8 mouse cellular contexts compared by ENCODE assay signal in the genomic region with DNA sequence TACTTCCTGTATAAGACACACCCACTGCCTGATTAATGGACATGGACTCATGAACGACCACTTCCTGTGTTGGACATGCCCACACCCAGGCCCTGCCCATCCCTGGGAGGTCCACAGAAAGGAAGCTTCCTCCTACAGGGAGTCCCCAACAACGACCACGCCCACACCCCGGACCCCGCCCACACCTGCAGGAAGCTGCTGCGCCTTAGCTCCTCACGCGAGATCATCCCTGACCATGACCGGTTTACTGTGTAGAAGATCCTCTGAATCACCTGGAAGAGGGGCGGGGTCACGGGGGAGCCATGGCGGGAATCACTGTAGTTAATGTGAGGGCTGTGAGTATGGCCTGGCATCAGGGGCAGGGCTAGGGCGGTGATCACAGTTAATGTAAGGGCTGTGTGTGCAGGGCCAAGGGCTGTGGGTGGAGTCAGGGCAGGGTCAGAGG. TPM values are rescaled to one million over a fixed set of nuclear protein-coding genes. Genes with fewer than 3 reads are reported as not detected.
A peak's percentile ranks its signal among the peaks of the same experiment; 100 is the strongest.
DNase-seq lines count a peak whose midpoint lies in the region; ATAC-seq lines count a peak whose summit lies in the region.

No protein-coding gene starts in this region.

- H3K9ac ChIP-seq in forebrain, embryonic 11.5 days (ENCODE audit: low read length) = no peak overlapping the region
- no peak overlapping the region for H3K9ac ChIP-seq in heart, embryonic 15.5 days
- no peak overlapping the region for H3K9ac ChIP-seq in stomach, embryonic 15.5 days

- H3K4me1 ChIP-seq in forebrain, embryonic 11.5 days (replicated peaks; ENCODE audit: control insufficient read depth, insufficient read depth, low read length) = no peaks in the 10 kb centered on the region
- no peaks in the 10 kb centered on the region for H3K4me1 ChIP-seq in forebrain, embryonic 10.5 days
- H3K4me1 ChIP-seq in heart, embryonic 15.5 days (replicated peaks) = no peaks in the 10 kb centered on the region
- no peaks in the 10 kb centered on the region for H3K4me1 ChIP-seq in stomach, embryonic 15.5 days

- no peak overlapping the region for H3K4me3 ChIP-seq in forebrain, embryonic 11.5 days (ENCODE audit: low read depth, low read length)
- H3K4me3 ChIP-seq in forebrain, embryonic 10.5 days = no peak overlapping the region
- H3K4me3 ChIP-seq in heart, embryonic 15.5 days = no peak overlapping the region
- H3K4me3 ChIP-seq in stomach, embryonic 15.5 days (replicated peaks) = no peak overlapping the region

- H3K36me3 ChIP-seq in forebrain, embryonic 11.5 days (ENCODE audit: control insufficient read depth, insufficient read depth, low read length) = peaks cover 33% of the 10 kb centered on the region
- H3K36me3 ChIP-seq in forebrain, embryonic 10.5 days (replicated peaks) = peaks cover 39% of the 10 kb centered on the region
- H3K36me3 ChIP-seq in heart, embryonic 15.5 days = peaks cover 35% of the 10 kb centered on the region
- H3K36me3 ChIP-seq in stomach, embryonic 15.5 days = peaks cover 35% of the 10 kb centered on the region

- 93% methylated on average over 13 of the region's 13 CpGs for WGBS in forebrain, embryonic 11.5 days
- WGBS in forebrain, embryonic 10.5 days = 92% methylated on average over 13 of the region's 13 CpGs
- 92% methylated on average over 13 of the region's 13 CpGs for WGBS in heart, embryonic 15.5 days
- 92% methylated on average over 13 of the region's 13 CpGs for WGBS in stomach, embryonic 15.5 days

- H3K27me3 ChIP-seq in forebrain, embryonic 11.5 days (ENCODE audit: control insufficient read depth, insufficient read depth, low read length) = no peaks in the 10 kb centered on the region
- H3K27me3 ChIP-seq in forebrain, embryonic 10.5 days (ENCODE audit: poor library complexity, severe bottlenecking) = no peaks in the 10 kb centered on the region
- H3K27me3 ChIP-seq in heart, embryonic 15.5 days = no peaks in the 10 kb centered on the region
- H3K27me3 ChIP-seq in stomach, embryonic 15.5 days (replicated peaks) = no peaks in the 10 kb centered on the region

- no peak overlapping the region for H3K4me2 ChIP-seq in forebrain, embryonic 11.5 days (ENCODE audit: low read depth, low read length, severe bottlenecking)
- no peak overlapping the region for H3K4me2 ChIP-seq in heart, embryonic 15.5 days
- H3K4me2 ChIP-seq in stomach, embryonic 15.5 days = no peak overlapping the region

- H3K9me3 ChIP-seq in forebrain, embryonic 11.5 days (ENCODE audit: control insufficient read depth, low read length) = peaks cover 14% of the 10 kb centered on the region
- H3K9me3 ChIP-seq in forebrain, embryonic 10.5 days = peaks cover 37% of the 10 kb centered on the region
- peaks cover 23% of the 10 kb centered on the region for H3K9me3 ChIP-seq in heart, embryonic 15.5 days (replicated peaks)
- H3K9me3 ChIP-seq in stomach, embryonic 15.5 days = no peaks in the 10 kb centered on the region; the same call in 1 of the 2 replicates

- H3K27ac ChIP-seq in forebrain, embryonic 11.5 days (ENCODE audit: low read depth, low read length) = no peak overlapping the region
- no peak overlapping the region for H3K27ac ChIP-seq in forebrain, embryonic 10.5 days
- H3K27ac ChIP-seq in heart, embryonic 15.5 days = no peak overlapping the region
- no peak overlapping the region for H3K27ac ChIP-seq in stomach, embryonic 15.5 days

- ATAC-seq in forebrain, embryonic 11.5 days (replicated peaks; ENCODE audit: low FRiP score) = peak; percentile 58
- peak; percentile 42 for ATAC-seq in heart, embryonic 15.5 days (replicated peaks; ENCODE audit: insufficient number of reproducible peaks, insufficient read depth, low FRiP score, low read depth)
- ATAC-seq in megakaryocyte progenitor cell, adult 5-6 weeks (replicated peaks; ENCODE audit: poor library complexity) = peak; percentile 32
- ATAC-seq in stomach, embryonic 15.5 days (ENCODE audit: insufficient read depth, low FRiP score, low read depth) = peak; percentile 41

- DNase-seq in forebrain, embryonic 11.5 days (ENCODE audit: low spot score) = peak; percentile 68
- DNase-seq in forebrain, embryonic 10.5 days (ENCODE audit: extremely low spot score, low spot score) = no peak
- DNase-seq in CD8-positive naive resting alpha-beta T cell, adult 2 months (ENCODE audit: low read depth in 2 of 2, low spot score in 2 of 2) = peak; percentile 38 to 43
- peak; percentile 45 to 56 for DNase-seq in cerebellum, postnatal 10 days
- peak; percentile 3 to 6 for DNase-seq in layer of hippocampus, postnatal 25 days (ENCODE audit: extremely low spot score in 1 of 2, low spot score in 1 of 2)

RNA-seq across cellular contexts. Expression of gene Ppp2r3d, which starts 37.3 kb away (rescaled TPM):
- 163 TPM in 2 replicates for polyA plus RNA-seq in forebrain, embryonic 11.5 days (2014; fragmentation: Nextera tagmentation; extraction: Ambion mirVana)
- polyA plus RNA-seq in forebrain, embryonic 10.5 days (2016; fragmentation: Nextera tagmentation; extraction: Ambion mirVana) = 111 and 116 TPM in 2 replicates
- 121 and 137 TPM in 2 replicates for polyA plus RNA-seq in heart, embryonic 15.5 days (2015; fragmentation: Nextera tagmentation; extraction: Ambion mirVana)
- 100 to 1,000 TPM in 1 of 2 experiments, 10 to 100 TPM in 1; 85.5 to 103 TPM for total RNA-seq in layer of hippocampus, postnatal 25 days (2021)
- 21.9 and 26.2 TPM in 2 replicates for total RNA-seq in megakaryocyte progenitor cell, adult 5-6 weeks (2015)
- 11.1 and 18.2 TPM in 2 replicates for total RNA-seq in megakaryocyte progenitor cell, adult 5-6 weeks (2017)
- 128 and 139 TPM in 2 replicates for polyA plus RNA-seq in stomach, embryonic 15.5 days (2015; fragmentation: Nextera tagmentation; extraction: Ambion mirVana)

RNA-seq across cellular contexts. Expression of gene Gm21836, which starts 54.2 kb away (rescaled TPM):
- polyA plus RNA-seq in forebrain, embryonic 11.5 days (2014; fragmentation: Nextera tagmentation; extraction: Ambion mirVana) = not detected in 2 replicates
- polyA plus RNA-seq in forebrain, embryonic 10.5 days (2016; fragmentation: Nextera tagmentation; extraction: Ambion mirVana) = not detected in 2 replicates
- not detected in 2 replicates for polyA plus RNA-seq in heart, embryonic 15.5 days (2015; fragmentation: Nextera tagmentation; extraction: Ambion mirVana)
- not detected for total RNA-seq in layer of hippocampus, postnatal 25 days (2021)
- not detected in 2 replicates for total RNA-seq in megakaryocyte progenitor cell, adult 5-6 weeks (2015)
- total RNA-seq in megakaryocyte progenitor cell, adult 5-6 weeks (2017) = not detected in 2 replicates
- not detected in 2 replicates for polyA plus RNA-seq in stomach, embryonic 15.5 days (2015; fragmentation: Nextera tagmentation; extraction: Ambion mirVana)
